Mouse (Mus musculus): Measurements from ENCODE around the gene Aggf1. TPM values are rescaled to one million over a fixed set of nuclear protein-coding genes. Genes with fewer than 3 reads are reported as not detected.

The Aggf1 gene
- 55.1 and 56.5 TPM in 2 replicates for polyA plus RNA-seq (2014; fragmentation: Nextera tagmentation; extraction: Ambion mirVana)

- peak within 1 kb of the TSS; percentile 84 for H3K4me2 ChIP-seq
- no peaks in the 10 kb centered on the region for H3K27me3 ChIP-seq (ENCODE audit: control insufficient read depth, insufficient read depth, low read length)
- peaks cover 3% of the 10 kb centered on the region; the same call in 1 of the 2 replicates for H3K36me3 ChIP-seq (ENCODE audit: control insufficient read depth, insufficient read depth, low read length)
- H3K9ac ChIP-seq (ENCODE audit: low read length) = peak within 1 kb of the TSS; percentile 89
- peak within 1 kb of the TSS; percentile 100 for H3K4me3 ChIP-seq (ENCODE audit: low read depth, low read length)
- peak within 1 kb of the TSS; percentile 30 for H3K27ac ChIP-seq (ENCODE audit: low read depth, low read length)
- WGBS = under 1% methylated on average over 86 of the region's 86 CpGs
- peak; percentile 98 for ATAC-seq (ENCODE audit: low FRiP score)
- H3K4me1 ChIP-seq (ENCODE audit: control insufficient read depth, insufficient read depth, low read length) = peaks cover 10% of the 10 kb centered on the region
- peak; percentile 99 for DNase-seq (ENCODE audit: low spot score, missing footprints)
- no peaks in the 10 kb centered on the region for H3K9me3 ChIP-seq (ENCODE audit: control insufficient read depth, low read length)
Measured at GRCm38 (mm10) chr13:95374701-95375553, at the start of gene Aggf1. Gene Aggf1, minus strand, starts transcription at chr13:95375352.

DNA sequence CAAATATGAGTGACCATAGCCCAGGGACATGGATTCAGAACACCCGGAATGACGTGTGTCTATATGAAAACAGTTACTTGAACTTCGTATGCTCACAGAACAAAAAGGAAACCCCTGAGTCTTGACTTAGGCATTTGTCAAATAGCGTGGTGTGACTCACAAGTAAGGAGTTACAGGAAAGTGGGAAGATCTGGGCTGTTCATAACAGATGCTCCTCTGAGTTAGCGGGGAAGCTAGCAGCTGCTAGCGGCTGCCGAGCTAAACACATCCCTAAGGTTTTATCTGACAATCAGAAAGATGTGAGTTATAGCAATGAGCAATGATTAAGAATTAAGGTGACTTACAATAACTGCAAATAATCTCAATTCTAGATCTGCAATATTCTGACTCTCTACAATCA lies 49.8 kb upstream of the Aggf1 start:
- no peak overlapping the region for H3K27ac ChIP-seq (ENCODE audit: low read depth, low read length)
- WGBS = 92% methylated on average over 7 of the region's 7 CpGs
- no peaks in the 10 kb centered on the region for H3K9me3 ChIP-seq (ENCODE audit: control insufficient read depth, low read length)
- no peaks in the 10 kb centered on the region for H3K36me3 ChIP-seq (ENCODE audit: control insufficient read depth, insufficient read depth, low read length)
- H3K4me2 ChIP-seq = no peak overlapping the region
- no peak overlapping the region for H3K9ac ChIP-seq (ENCODE audit: low read length)
- 0 out of 2 replicates have a peak, but pooled peaks cover 6% of the 10 kb centered on the region for H3K4me1 ChIP-seq (ENCODE audit: control insufficient read depth, insufficient read depth, low read length)
- H3K27me3 ChIP-seq (ENCODE audit: control insufficient read depth, insufficient read depth, low read length) = no peaks in the 10 kb centered on the region
- no peak for DNase-seq (ENCODE audit: low spot score, missing footprints)
- H3K4me3 ChIP-seq (ENCODE audit: low read depth, low read length) = no peak overlapping the region
- no peak for ATAC-seq (ENCODE audit: low FRiP score)

- ATAC-seq (ENCODE audit: low FRiP score) (peak; percentile 90), DNase-seq (ENCODE audit: low spot score, missing footprints) (peak; percentile 91)
- H3K27ac ChIP-seq (ENCODE audit: low read depth, low read length) = peak overlapping the region; percentile 58
- no peak overlapping the region for H3K9ac ChIP-seq (ENCODE audit: low read length)
- no peaks in the 10 kb centered on the region for H3K9me3 ChIP-seq (ENCODE audit: control insufficient read depth, low read length)
- H3K27me3 ChIP-seq (ENCODE audit: control insufficient read depth, insufficient read depth, low read length) = no peaks in the 10 kb centered on the region
- no peak overlapping the region; the same call in 1 of the 2 replicates for H3K4me2 ChIP-seq
- H3K4me1 ChIP-seq (ENCODE audit: control insufficient read depth, insufficient read depth, low read length) = peaks cover 16% of the 10 kb centered on the region
- H3K4me3 ChIP-seq (ENCODE audit: low read depth, low read length) = no peak overlapping the region
- H3K36me3 ChIP-seq (ENCODE audit: control insufficient read depth, insufficient read depth, low read length) = no peaks in the 10 kb centered on the region
- whole genome bisulfite sequencing = 22% methylated on average over 8 of the region's 8 CpGs
Measured at GRCm38 (mm10) chr13:95419204-95419749, 44.1 kb upstream of the Aggf1 start.

- WGBS = 39% methylated on average over 6 of the region's 6 CpGs
- Histone ChIP-seq H3K27me3 (ENCODE audit: control insufficient read depth, insufficient read depth, low read length) (no peaks in the 10 kb centered on the region), H3K9ac (ENCODE audit: low read length) (no peak overlapping the region), H3K4me2 (0 out of 2 replicates have a peak overlapping the region, but pooled peaks have one; percentile 4), H3K9me3 (ENCODE audit: control insufficient read depth, low read length) (no peaks in the 10 kb centered on the region), H3K27ac (ENCODE audit: low read depth, low read length) (peak overlapping the region; percentile 44), H3K4me3 (ENCODE audit: low read depth, low read length) (no peak overlapping the region), H3K4me1 (ENCODE audit: control insufficient read depth, insufficient read depth, low read length) (peaks cover 16% of the 10 kb centered on the region), H3K36me3 (ENCODE audit: control insufficient read depth, insufficient read depth, low read length) (no peaks in the 10 kb centered on the region)
- DNase-seq (ENCODE audit: low spot score, missing footprints) (peak; percentile 86), ATAC-seq (ENCODE audit: low FRiP score) (no peak; the same call in 1 of the 2 replicates)
Measured at GRCm38 (mm10) chr13:95418575-95419203, 43.5 kb upstream of the Aggf1 start.

DNA sequence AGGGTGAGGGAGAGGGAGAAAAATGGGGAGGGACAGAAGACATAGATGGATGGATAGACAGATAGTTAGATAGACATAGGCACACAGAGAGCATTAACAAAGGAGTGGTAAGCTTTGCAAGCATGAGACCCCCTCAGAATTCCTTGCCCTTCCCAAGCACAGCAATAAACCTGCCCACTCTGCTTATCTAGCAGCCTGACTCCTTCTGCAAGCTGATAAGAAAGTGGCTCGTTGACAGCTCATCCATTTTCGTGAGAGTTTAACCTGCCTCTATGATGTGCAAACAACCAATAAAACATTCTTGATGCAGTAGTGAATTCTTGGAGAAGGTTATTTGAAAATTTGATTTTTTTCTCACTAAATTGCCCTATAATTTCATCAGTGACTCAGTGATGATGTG lies 37.1 kb upstream of the Aggf1 start:
- no peak overlapping the region for H3K27ac ChIP-seq (ENCODE audit: low read depth, low read length)
- DNase-seq (ENCODE audit: low spot score, missing footprints) (no peak), ATAC-seq (ENCODE audit: low FRiP score) (no peak)
- H3K4me1 ChIP-seq (ENCODE audit: control insufficient read depth, insufficient read depth, low read length) = no peaks in the 10 kb centered on the region
- H3K4me3 ChIP-seq (ENCODE audit: low read depth, low read length) = no peak overlapping the region
- no peaks in the 10 kb centered on the region for H3K36me3 ChIP-seq (ENCODE audit: control insufficient read depth, insufficient read depth, low read length)
- WGBS = 66% methylated on average over 2 of the region's 2 CpGs
- H3K27me3 ChIP-seq (ENCODE audit: control insufficient read depth, insufficient read depth, low read length) = no peaks in the 10 kb centered on the region
- no peak overlapping the region for H3K4me2 ChIP-seq
- H3K9me3 ChIP-seq (ENCODE audit: control insufficient read depth, low read length) = no peaks in the 10 kb centered on the region
- H3K9ac ChIP-seq (ENCODE audit: low read length) = no peak overlapping the region

- peak; percentile 60 for DNase-seq (ENCODE audit: low spot score, missing footprints)
- no peak overlapping the region for H3K4me3 ChIP-seq (ENCODE audit: low read depth, low read length)
- 92% methylated on average over 7 of the region's 7 CpGs for WGBS
Measured at GRCm38 (mm10) chr13:95393242-95393641, 18.1 kb upstream of the Aggf1 start.

DNA sequence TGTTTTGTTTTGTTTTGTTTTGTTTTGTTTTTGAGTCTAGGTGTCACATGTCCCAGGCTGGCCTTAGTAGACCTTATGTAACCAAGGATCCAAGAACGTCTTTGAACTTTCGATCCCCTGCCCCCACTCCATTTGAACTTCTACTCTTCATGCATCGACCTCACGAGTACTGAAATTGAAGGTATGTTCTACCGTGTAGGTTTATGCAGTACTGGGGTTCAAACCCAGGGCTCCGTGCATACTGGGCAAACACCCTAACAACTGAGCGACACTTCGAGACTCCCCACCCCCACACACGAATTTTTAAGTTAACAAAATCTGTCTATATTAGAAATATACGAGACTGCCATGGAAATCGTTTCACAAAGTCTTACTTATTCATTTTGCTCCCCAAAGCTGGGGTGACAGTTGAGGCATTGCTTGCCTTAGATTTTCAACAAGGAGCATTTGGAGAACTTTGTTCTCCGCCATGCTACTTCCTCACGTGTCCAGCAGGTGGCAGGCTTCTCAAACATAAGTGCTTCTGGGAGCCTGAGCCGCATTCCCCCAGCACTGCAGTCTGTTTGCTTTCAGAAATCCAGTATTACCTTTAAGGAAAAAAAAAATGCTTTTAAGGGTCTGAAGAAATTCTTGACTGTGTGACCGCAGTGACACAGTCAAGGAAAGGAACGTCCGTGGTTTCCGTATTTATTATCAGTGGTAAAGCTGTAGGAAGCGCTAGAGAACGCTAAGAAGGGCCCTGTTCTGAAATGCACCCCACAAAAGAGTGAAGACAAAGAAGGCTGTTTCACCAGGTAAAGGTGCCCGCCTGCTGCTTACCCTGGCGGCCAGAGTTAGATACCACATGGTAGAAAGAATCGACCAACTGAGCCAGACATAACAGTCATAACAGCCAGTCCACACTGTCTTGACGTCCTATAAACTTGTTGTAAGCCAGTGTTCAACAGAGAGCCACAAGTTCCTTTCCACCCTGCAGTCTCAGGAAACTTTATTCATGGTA lies 15.0 kb upstream of the Aggf1 start:
- H3K36me3 ChIP-seq (ENCODE audit: control insufficient read depth, insufficient read depth, low read length) = no peaks in the 10 kb centered on the region
- 34% methylated on average over 24 of the region's 24 CpGs for WGBS
- H3K9ac ChIP-seq (ENCODE audit: low read length) = 0 out of 2 replicates have a peak overlapping the region, but pooled peaks have one; percentile 16
- ATAC-seq (ENCODE audit: low FRiP score) (peak; percentile 44; the same call in 1 of the 2 replicates), DNase-seq (ENCODE audit: low spot score, missing footprints) (peak; percentile 97)
- no peaks in the 10 kb centered on the region for H3K9me3 ChIP-seq (ENCODE audit: control insufficient read depth, low read length)
- H3K4me2 ChIP-seq = 0 out of 2 replicates have a peak overlapping the region, but pooled peaks have one; percentile 6
- no peaks in the 10 kb centered on the region for H3K4me1 ChIP-seq (ENCODE audit: control insufficient read depth, insufficient read depth, low read length)
- H3K4me3 ChIP-seq (ENCODE audit: low read depth, low read length) = no peak overlapping the region
- H3K27me3 ChIP-seq (ENCODE audit: control insufficient read depth, insufficient read depth, low read length) = no peaks in the 10 kb centered on the region
- H3K27ac ChIP-seq (ENCODE audit: low read depth, low read length) = no peak overlapping the region

More at GRCm38 (mm10) chr13:95393242-95393641, 18.1 kb upstream of the Aggf1 start:
- Histone ChIP-seq H3K9me3 (ENCODE audit: control insufficient read depth, low read length) (peaks cover 8% of the 10 kb centered on the region), H3K27me3 (ENCODE audit: control insufficient read depth, insufficient read depth, low read length) (no peaks in the 10 kb centered on the region), H3K36me3 (ENCODE audit: control insufficient read depth, insufficient read depth, low read length) (no peaks in the 10 kb centered on the region), H3K27ac (ENCODE audit: low read depth, low read length) (no peak overlapping the region), H3K9ac (ENCODE audit: low read length) (no peak overlapping the region), H3K4me1 (ENCODE audit: control insufficient read depth, insufficient read depth, low read length) (no peaks in the 10 kb centered on the region), H3K4me2 (no peak overlapping the region)
- no peak for ATAC-seq (ENCODE audit: low FRiP score)

- WGBS = 78% methylated on average over 5 of the region's 5 CpGs
- Histone ChIP-seq H3K4me3 (ENCODE audit: low read depth, low read length) (no peak overlapping the region), H3K4me2 (no peak overlapping the region), H3K36me3 (ENCODE audit: control insufficient read depth, insufficient read depth, low read length) (no peaks in the 10 kb centered on the region), H3K27me3 (ENCODE audit: control insufficient read depth, insufficient read depth, low read length) (no peaks in the 10 kb centered on the region), H3K4me1 (ENCODE audit: control insufficient read depth, insufficient read depth, low read length) (no peaks in the 10 kb centered on the region), H3K9me3 (ENCODE audit: control insufficient read depth, low read length) (no peaks in the 10 kb centered on the region), H3K27ac (ENCODE audit: low read depth, low read length) (no peak overlapping the region), H3K9ac (ENCODE audit: low read length) (no peak overlapping the region)
- ATAC-seq (ENCODE audit: low FRiP score) = no peak
- DNase-seq (ENCODE audit: low spot score, missing footprints) = no peak
Measured at GRCm38 (mm10) chr13:95388226-95388625, 13.1 kb upstream of the Aggf1 start.

Measured in midbrain, embryonic 11.5 days (tissue).